In genomic region chr16:6227449-6227848, GRCm38 (mm10) we compare ENCODE assay signal across 17 mouse cellular contexts.
"Had no signal": no experiment of that assay in that cellular context is flagged by ENCODE, and none has a peak within 500 bp of the region (broad histone marks: within the 10 kb centered on the region; RNA-seq: fewer than 3 reads in every experiment).

No protein-coding gene starts in this region.

- H3K4me1 ChIP-seq: midbrain, embryonic 12.5 days; neural tube, embryonic 13.5 days had no signal

- H3K9ac ChIP-seq: liver, embryonic 14.5 days; lung, embryonic 14.5 days; midbrain, embryonic 12.5 days; neural tube, embryonic 13.5 days; neural tube, embryonic 15.5 days had no signal

- H3K36me3 ChIP-seq: midbrain, embryonic 12.5 days; neural tube, embryonic 13.5 days; neural tube, embryonic 15.5 days had no signal

- H3K9me3 ChIP-seq: midbrain, embryonic 12.5 days; neural tube, embryonic 13.5 days; neural tube, embryonic 15.5 days had no signal

- H3K4me2 ChIP-seq: lung, embryonic 14.5 days; midbrain, embryonic 12.5 days; neural tube, embryonic 13.5 days; neural tube, embryonic 15.5 days had no signal

- H3K27ac ChIP-seq: liver, embryonic 14.5 days; midbrain, embryonic 12.5 days; neural tube, embryonic 13.5 days; neural tube, embryonic 15.5 days had no signal

- DNase-seq: lung, adult 18-20 months; lung, embryonic 14.5 days; lung, postnatal 10 days; lung, postnatal 4 days; retina, postnatal 1 day; right cerebral cortex, adult 18-20 months; right cerebral cortex, postnatal 25 days; right cerebral cortex, postnatal 4 days; spleen, adult 18-20 months; thymus, adult 18-20 months; thymus, postnatal 14 days; thymus, postnatal 36 days had no signal

- H3K27me3 ChIP-seq: midbrain, embryonic 12.5 days; neural tube, embryonic 13.5 days; neural tube, embryonic 15.5 days had no signal

- H3K4me3 ChIP-seq: midbrain, embryonic 12.5 days; myocyte; neural tube, embryonic 13.5 days; neural tube, embryonic 15.5 days had no signal
